In the genomic region with DNA sequence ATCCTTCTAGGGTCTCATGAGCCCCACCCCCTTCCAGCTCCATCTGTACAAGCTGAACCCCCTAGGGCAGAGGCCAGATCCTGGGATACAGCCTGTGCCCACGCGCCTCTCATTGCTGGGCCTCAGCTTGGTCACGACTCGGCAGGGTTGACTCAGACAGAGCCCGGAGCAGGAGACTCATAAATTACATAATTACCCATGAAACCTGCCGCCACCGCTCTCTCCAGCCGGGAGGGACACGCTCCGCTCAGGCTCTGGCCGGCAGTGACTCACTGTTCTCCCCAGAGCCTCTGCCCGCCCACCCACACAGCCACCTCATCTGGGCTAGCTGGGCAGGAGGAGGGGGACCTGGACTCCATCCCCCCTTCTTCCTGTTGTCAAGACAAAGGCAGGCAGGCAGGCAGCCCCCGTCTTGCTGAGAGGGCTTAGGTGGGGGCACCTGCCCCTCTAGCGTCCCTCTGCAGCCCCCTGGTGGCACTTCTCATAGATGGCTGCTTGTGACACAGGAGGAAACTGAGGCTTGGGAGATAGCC, we compare ENCODE assay signal across 8 mouse cellular contexts.
DNase-seq lines count a peak whose midpoint lies in the region; ATAC-seq and TF ChIP-seq lines count a peak whose summit lies in the region.

No protein-coding gene starts in this region.

- ATAC-seq in Patski = peak; percentile 97
- peak; percentile 59 for ATAC-seq in forebrain, embryonic 14.5 days
- no peak for ATAC-seq in erythroblast, adult 5-6 weeks (replicated peaks; ENCODE audit: low FRiP score, poor library complexity, severe bottlenecking)

- intact Hi-C loops in heart, postnatal 14 days (cut with DNase I) = no loop called here
- intact Hi-C loops in left cerebral cortex, adult 2 months (cut with DNase I) = loop anchor here (2.0 to 10.0 kb wide), 5 partner anchors 223 to 847 kb away; no protein-coding TSS in a partner anchor

- H3K4me1 ChIP-seq in forebrain, embryonic 14.5 days (ENCODE audit: control insufficient read depth, insufficient read depth, low read length) = peaks cover 34% of the 10 kb centered on the region

- H3K9me3 ChIP-seq in forebrain, embryonic 14.5 days (replicated peaks; ENCODE audit: control insufficient read depth, low read length) = no peaks in the 10 kb centered on the region

- in situ Hi-C loops in Patski (cut with MboI; ENCODE audit: low pct_unique_long_range_greater_than_20kb) = no loop called here

- H3K4me2 ChIP-seq in forebrain, embryonic 14.5 days (ENCODE audit: low read length) = peak overlapping the region; percentile 53

- TF ChIP-seq CTCF in Patski (IDR thresholded peaks at IDR 0.05) = no peak
- TF ChIP-seq CTCF in left cerebral cortex, adult 2 months (IDR thresholded peaks at IDR 0.05) = peak; percentile 51

- H3K27ac ChIP-seq in forebrain, embryonic 14.5 days (ENCODE audit: low read depth, low read length) = peak overlapping the region; percentile 68
- peak overlapping the region; percentile 73 for H3K27ac ChIP-seq in left cerebral cortex, adult 2 months

- peak overlapping the region; percentile 52; the same call in 1 of the 2 replicates for H3K9ac ChIP-seq in forebrain, embryonic 14.5 days (ENCODE audit: low read length)

- CTCF ChIA-PET in Patski (lab: Charles Lee) = interaction anchor here (1.8 kb wide), 1 partner anchor 11 kb away, joined by 4 read pairs; no protein-coding TSS in a partner anchor

- H3K4me3 ChIP-seq in forebrain, embryonic 14.5 days (ENCODE audit: low read depth, low read length) = peak overlapping the region; percentile 18
- H3K4me3 ChIP-seq in left cerebral cortex, adult 2 months = no peak overlapping the region

- peak; percentile 64 for DNase-seq in Patski (ENCODE audit: low read depth, low spot score)
- peak; percentile 32 for DNase-seq in cerebellum, adult 11 months
- peak; percentile 78 for DNase-seq in forebrain, embryonic 14.5 days (ENCODE audit: low spot score)
- peak; percentile 24 to 25 for DNase-seq in heart, postnatal 14 days
- peak; percentile 78 to 81 for DNase-seq in left cerebral cortex, adult 2 months (ENCODE audit: extremely low spot score in 1 of 2, low spot score in 2 of 2)
- DNase-seq in lung, postnatal 36 days = peak; percentile 15
- peak; percentile 83 to 88 for DNase-seq in right cerebral cortex, postnatal 36 days (ENCODE audit: low spot score in 2 of 2)

- 3% methylated on average over 14 of the region's 14 CpGs for whole genome bisulfite sequencing in forebrain, embryonic 14.5 days

- POLR2A ChIA-PET in Patski (lab: Charles Lee) = no interaction called here

- peaks cover 7% of the 10 kb centered on the region; the same call in 1 of the 2 replicates for H3K36me3 ChIP-seq in forebrain, embryonic 14.5 days (ENCODE audit: control insufficient read depth, insufficient read depth, low read length)

- peaks cover 10% of the 10 kb centered on the region for H3K27me3 ChIP-seq in Patski
- H3K27me3 ChIP-seq in forebrain, embryonic 14.5 days (replicated peaks; ENCODE audit: control insufficient read depth, insufficient read depth, low read length) = no peaks in the 10 kb centered on the region

Comparison
In these comparisons a context has a peak if more than half of its experiments do, and no peak if none do; other contexts are left out.
1. DNase-seq: peak in every context shown above with its lines; median percentile 86 in right cerebral cortex, postnatal 36 days; 80 in left cerebral cortex, adult 2 months; 78 in forebrain, embryonic 14.5 days; 64 in Patski; 32 in cerebellum, adult 11 months; 24 in heart, postnatal 14 days; 15 in lung, postnatal 36 days.